Mouse (Mus musculus) adrenal gland, postnatal 14 days (tissue): ENCODE measurements around the gene Wnt10b. TPM values are rescaled to one million over a fixed set of nuclear protein-coding genes. Genes with fewer than 3 reads are reported as not detected.

Experiments used
- DNase-seq: peaks from one replicate; pipeline ENCODE4 v3.0.0; 2021; ENCODE audit warnings: mixed read lengths
- total RNA-seq: library from RNA; stranded (reverse); gene quantifications from 2 replicates; pipeline ENCODE4 v1.2.3, GENCODE M21; 2021

Wnt10b gene
- total RNA-seq, 1 experiment from 2014 or later: 0.48 TPM

DNA sequence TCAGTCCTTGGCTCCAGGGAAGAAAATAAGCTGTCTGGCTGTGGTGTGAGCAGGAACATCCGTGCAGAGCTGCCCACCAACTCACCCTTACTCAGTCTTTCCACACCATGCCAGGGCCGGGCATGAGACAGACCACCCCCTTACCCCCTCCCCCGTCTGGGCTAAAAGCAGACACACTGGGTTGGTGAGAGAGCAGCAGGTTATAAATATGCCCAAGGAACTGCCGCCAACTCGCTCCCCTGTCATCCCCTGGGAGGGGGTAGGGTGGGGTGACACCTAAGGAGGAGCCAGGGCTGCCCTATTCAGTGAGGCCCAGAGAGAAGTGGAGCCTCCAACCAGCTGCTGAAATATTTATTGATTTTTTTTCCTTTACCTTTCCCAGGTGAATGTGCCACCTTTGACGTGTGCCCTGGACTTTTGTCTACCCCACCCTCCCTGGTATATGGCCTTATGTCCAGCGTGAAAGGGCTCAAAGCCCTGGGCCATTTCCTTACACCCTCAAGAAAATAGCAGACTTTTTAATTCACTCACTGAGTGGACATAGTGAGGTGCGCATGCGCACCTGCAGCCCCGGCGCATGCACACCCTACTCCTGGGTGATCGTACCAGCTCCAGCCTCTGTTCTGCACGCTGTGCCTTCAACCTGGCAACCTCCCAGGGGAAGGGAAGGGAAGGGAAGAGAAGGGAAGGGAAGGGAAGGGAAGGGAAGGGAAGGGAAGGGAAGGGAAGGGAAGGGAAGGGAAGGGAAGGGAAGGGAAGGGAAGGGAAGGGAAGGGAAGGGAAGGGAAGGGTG, 19.0 kb upstream of the Wnt10b start:
- no peak for DNase-seq

DNA sequence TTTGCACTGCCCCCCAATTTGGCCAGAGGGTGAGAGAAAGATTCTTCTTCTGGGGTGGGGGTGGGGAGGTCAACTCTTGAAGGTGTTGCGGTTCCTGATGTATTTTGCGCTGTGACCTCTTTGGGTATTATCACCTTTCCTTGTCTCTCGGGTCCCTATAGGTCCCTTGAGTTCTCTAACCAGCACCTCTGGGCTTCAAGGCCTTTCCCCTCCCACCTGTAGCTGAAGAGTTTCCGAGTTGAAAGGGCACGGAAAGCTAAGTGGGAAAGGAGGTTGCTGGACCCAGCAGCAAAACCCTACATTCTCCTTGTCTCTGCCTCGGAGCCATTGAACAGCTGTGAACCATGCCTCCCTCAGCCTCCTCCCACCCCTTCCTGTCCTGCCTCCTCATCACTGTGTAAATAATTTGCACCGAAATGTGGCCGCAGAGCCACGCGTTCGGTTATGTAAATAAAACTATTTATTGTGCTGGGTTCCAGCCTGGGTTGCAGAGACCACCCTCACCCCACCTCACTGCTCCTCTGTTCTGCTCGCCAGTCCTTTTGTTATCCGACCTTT, 15.3 kb upstream of the Wnt10b start:
- DNase-seq: no peak

DNA sequence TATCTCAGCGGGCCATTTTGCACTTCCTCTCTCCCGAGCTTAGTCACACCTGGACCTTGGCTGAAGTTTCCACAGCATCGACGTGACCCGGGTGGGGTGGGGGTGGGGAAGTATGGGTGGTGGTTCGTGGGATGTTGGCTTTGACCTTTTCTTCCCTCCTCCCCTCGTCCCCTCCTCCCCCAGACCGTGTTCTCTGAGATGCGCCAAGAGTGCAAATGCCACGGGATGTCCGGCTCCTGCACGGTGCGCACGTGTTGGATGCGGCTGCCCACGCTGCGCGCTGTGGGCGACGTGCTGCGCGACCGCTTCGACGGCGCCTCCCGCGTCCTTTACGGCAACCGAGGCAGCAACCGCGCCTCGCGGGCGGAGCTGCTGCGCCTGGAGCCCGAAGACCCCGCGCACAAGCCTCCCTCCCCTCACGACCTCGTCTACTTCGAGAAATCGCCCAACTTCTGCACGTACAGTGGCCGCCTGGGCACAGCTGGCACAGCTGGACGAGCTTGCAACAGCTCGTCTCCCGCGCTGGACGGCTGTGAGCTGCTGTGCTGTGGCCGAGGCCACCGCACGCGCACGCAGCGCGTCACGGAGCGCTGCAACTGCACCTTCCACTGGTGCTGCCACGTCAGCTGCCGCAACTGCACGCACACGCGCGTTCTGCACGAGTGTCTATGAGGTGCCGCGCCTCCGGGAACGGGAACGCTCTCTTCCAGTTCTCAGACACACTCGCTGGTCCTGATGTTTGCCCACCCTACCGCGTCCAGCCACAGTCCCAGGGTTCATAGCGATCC, 14.5 kb upstream of the Wnt10b start:
- no peak for DNase-seq

DNA sequence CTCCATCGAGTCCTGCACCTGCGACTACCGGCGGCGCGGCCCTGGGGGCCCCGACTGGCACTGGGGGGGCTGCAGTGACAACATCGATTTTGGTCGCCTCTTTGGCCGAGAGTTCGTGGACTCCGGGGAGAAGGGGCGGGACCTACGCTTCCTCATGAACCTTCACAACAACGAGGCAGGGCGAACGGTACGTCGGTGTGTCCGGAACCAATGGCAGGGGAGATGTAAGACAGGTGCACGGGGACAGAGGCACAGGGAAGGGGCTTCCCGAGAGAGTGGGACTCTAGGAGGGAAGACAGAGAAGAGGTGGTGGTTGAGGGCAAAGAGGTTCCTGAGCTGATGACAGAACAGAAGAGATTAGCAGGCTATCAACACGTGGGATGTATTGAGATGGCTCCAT, 13.8 kb upstream of the Wnt10b start:
- peak; percentile 2 for DNase-seq

DNA sequence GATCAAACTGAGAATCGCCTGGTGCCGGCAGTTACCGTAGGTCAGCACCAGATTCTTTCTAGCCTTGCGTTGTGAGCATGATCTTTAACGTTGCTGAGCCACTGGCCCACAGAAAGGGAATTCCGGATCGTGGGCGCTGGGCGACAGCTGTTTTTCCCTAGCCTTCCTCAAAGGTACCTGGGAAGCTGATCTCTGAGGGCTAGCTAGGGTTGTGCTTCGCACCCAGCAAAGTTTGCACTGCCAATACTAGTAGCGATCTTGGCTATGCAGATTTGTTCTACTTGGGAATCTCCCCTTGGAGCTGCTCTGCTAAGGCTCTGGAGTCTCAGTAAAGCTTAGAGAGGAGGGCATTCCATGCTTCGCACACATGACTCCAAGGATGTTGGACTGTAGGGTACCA, 13.3 kb upstream of the Wnt10b start:
- peak; percentile 3 for DNase-seq

DNA sequence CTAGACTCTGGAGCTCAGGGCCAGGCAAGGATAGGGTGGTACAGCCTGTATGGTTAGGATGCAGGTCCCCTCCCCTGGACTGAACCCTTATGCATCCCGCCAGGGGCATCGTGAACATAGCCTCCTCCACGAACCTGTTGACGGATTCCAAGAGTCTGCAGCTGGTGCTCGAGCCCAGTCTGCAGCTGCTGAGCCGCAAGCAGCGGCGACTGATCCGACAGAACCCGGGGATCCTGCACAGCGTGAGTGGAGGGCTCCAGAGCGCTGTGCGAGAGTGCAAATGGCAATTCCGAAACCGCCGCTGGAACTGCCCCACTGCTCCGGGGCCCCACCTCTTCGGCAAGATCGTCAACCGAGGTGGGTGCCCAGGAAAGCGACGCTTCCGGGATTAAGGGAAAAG, 12.8 kb upstream of the Wnt10b start:
- peak; percentile 17 for DNase-seq

DNA sequence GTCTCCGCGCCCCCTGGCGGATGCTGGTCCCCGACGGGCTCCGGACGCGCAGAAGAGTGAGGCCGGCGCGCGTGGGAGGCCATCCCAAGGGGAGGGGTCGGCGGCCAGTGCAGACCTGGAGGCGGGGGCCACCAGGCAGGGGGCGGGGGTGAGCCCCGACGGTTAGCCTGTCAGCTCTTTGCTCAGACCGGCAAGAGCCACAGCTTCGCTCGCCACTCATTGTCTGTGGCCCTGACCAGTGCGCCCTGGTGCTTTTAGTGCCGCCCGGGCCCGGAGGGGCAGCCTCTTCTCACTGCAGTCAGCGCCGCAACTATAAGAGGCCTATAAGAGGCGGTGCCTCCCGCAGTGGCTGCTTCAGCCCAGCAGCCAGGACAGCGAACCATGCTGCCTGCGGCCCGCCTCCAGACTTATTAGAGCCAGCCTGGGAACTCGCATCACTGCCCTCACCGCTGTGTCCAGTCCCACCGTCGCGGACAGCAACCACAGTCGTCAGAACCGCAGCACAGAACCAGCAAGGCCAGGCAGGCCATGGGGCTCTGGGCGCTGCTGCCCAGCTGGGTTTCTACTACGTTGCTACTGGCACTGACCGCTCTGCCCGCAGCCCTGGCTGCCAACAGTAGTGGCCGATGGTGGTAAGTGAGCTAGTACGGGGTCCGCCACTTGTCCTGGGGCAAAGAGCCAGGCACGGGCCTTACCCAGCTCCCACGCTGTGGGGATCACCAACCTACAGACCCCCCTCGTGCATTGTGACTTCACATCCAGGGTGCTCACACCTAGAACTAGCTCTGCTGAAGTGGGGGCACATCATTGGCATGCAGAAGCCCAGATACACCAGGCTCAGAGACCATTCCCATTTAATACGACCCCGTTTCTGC, 11.9 kb upstream of the Wnt10b start, which contains the start of gene Wnt1:
TSS of gene Wnt1 (plus strand) at position 197 of the 875 bp plus-strand sequence.
- peak; percentile 70 for DNase-seq

DNA sequence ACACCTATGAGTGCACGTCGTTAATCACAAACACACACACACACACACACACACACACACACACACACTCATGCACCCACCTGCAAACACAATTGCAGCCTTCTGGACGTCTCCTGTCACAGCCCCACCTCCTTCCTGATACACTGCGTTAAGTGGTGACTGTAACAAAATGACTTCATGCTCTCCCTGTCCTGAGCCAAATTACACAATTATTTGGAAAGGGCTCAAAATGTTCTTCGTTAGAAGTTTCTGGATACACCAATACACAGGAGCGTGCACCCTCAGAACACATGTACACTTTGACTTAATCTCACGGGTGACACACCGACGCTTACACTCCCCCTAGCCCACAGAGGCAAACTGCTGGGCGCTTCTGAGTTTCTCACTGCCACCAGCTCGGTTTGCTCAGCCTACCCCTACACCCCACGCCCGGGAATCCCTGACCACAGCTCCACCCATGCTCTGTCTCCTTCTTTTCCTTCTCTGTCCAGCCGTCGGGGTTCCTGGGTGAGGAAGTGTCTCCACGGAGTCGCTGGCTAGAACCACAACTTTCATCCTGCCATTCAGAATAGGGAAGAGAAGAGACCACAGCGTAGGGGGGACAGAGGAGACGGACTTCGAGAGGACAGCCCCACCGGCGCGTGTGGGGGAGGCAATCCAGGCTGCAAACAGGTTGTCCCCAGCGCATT, 11.2 kb upstream of the Wnt10b start:
- DNase-seq: no peak

DNA sequence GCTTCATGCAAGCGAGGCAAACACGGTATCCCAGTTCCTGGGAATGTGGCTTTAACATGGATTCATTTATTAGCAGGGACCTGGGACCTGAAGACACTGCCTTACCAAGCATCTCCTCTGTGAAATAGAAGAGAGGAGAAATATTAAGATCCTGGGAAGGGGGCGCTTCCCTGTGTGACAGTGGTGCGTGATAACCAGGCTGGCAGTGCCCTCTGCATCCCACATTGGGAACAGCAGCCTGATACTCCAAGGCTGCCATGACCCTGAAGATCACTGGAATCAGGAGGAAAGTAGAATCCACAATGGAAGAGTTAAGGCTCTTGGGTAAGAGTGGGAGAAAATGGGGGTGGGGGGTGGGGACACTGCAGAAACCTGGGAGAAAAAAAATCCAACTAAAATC, 10.0 kb upstream of the Wnt10b start:
- no peak for DNase-seq

DNA sequence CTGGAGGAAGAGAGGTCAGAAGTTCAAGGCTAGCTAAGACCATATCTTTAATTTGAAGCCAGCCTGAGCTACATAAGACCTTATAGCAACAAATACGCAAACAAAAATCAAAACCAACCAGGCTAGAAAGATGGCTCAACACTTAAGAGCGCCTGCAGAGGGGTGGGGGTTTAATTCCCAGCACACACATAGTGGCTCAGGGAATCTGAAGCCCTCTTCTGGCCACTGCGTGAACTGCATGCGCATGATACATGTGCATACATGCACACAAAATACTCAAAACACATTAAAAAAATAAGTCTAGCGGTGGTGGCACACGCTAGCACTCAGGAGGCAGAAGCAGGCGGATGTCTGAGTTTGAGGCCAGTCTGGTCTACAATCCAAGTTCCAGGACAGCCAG, 7.8 kb upstream of the Wnt10b start:
- no peak for DNase-seq

DNA sequence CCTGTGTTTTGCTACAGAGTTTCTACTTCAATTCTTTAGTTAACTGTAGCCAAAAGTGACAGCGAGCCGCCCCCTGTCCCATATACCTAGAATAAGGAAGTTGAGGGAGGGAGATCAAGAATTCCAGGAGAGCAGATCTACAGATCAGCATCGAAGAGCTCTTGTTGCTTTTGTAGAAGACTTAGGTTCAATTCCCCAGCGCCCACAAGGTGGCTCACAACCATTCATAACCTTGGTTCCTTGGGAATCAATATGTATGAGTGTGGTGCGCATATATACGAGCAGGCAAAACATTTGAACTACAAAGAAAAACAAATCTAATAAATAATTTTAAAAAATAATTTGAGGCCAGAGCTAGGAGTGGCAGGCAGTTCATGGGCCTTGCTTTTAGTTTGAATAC, 3.2 kb upstream of the Wnt10b start:
- DNase-seq: no peak

DNA sequence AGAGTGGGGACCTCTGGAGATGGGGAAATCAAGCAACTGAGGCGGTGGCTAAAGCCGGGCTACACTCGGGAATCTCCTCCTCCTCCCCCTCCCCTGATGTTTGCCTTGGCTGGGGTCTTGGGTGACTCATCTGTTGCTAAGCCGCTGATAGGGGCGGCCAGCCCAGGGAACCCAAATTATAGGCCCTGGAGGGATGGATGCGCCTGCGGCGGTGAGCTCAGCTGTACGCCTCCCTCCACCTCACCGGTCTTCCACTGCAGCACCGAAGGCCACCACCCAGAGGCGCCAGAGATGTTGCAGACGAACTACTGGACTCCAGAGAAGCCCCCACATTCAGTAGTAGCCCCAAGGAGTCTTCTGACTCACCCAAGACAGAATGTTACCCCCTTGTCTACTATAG, 2.6 kb upstream of the Wnt10b start:
- peak; percentile 66 for DNase-seq

DNA sequence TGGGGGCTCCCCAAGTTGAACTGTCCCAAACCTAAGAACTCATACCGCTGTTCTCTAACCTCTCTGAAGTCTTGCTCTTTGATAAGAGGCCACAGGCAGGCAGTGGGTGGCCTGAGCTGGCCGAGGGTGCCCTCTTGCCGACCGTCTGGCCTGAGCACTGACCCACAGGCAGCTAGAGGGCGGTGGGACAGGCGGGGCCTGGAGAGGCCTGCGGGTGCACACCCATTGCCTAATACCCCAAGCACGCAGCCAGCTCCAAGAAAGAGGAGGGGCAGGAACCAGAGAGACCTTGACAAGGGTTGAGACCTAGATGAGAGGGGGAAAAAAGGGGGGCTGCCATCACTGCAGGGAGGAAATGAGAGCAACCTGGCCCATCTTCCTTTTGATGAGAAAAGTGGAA, 2.1 kb upstream of the Wnt10b start:
- peak; percentile 50 for DNase-seq

DNA sequence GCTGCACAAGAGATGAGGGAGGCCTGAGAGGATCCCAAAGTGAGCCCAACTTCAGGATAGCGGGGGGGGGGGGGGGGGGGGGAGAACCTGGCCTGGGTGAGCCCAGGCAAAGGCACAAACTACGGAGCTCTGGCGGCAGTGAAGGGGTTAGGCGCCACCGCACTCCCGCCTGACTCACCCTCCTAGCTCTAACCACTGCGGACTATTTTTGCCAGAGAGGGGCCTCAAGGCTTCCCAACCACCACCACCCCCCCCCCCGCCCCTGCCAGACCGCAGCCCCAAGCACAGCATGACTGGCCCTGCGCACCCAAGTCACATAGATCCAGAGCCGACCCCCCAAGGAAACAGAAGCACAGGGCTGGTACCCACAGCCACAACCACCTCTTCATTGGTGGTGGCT, 856 bp upstream of the Wnt10b start:
- DNase-seq: no peak

DNA sequence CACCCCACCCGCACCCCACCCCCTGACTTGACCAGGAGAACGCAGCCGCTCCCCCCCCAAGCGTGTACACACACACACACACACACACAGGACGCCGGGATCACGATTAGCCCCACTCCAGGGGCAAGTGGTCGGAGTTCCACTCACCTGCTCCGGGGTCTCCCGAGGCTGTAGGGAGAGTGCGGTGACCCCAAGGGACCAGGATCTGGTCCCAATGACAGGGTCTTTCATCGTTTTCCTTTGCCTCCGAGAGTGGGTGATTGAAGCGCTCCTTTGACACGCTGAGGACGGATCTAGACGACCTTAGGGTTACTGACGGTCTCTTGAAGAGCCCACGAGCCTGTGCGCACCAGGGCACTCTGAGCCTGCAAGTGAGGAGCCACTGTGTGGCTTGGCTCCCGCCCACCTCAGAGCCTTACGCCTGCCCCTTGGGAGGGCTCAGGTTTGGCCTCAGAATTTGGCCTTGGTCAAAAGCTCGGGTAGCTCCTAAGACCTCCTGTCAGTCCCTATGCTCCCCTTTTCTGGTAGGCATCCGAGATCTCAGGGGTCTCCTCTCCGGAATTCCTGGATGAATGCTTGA, 331 bp upstream of the Wnt10b start:
- DNase-seq: no peak

DNA sequence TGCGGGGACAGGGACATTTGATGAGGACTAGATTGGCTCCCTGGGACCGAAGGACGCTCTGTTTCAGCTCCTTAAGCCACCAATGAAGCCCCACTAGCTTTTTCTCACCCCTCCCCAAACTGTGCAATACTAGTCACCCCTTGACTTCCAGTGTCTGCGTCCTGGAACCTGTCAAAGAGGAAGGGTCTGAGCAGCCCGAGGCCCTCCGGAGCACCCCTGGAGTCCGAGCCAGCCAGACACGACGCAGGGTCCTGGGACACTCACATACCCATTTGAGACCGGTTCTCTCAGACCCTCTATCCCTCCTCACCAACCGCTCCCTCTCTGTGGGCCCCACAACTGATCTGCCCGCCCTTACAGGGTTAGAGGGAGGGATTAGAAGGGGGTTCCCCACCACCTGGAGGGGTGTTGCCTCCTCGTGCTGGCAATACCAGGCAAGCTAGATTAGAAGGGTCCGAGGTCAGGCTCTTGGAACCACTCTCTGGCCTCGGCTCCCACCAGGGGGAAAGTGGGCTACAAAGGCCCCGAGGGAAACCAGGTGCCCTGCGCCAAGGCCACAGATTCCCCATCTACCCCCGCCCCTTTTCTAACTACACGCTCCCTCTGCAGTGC, 839 bp downstream of the Wnt10b start:
- DNase-seq: no peak

DNA sequence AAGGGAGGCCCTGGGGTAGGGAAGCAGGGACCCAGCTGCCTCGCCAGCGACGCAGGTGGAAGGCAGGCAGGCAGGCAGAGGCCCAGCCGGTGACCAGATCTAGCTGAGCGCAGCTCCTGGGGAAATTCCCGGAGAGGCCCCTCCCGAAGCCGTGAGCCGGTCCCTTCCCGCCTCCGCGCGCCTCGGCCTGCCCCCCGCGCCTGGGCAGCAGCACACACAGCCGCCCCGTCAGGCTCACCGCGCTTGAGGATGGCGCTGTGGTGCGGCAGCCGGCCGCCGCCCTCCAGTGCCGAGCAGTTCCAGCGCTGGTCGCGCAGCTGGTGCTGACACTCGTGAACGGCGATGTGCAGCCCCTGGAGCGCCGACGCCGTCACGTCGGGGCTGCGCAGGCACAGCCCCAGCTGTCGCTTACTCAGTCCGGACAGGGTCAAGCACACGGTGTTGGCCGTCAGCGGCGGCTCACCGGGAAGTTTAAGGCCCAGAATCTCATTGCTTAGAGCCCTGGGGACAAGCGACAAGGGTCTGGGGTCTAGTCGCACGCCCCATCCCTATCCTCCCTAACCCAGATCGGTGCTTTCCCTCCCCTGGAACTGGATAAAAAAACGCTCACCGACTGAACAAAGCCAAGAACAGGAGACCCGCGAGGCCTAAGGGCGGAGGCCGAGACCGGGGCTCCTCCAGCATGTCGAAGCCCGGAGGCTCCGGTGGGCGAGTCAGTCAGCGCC, 1.5 kb downstream of the Wnt10b start:
- peak; percentile 50 for DNase-seq

DNA sequence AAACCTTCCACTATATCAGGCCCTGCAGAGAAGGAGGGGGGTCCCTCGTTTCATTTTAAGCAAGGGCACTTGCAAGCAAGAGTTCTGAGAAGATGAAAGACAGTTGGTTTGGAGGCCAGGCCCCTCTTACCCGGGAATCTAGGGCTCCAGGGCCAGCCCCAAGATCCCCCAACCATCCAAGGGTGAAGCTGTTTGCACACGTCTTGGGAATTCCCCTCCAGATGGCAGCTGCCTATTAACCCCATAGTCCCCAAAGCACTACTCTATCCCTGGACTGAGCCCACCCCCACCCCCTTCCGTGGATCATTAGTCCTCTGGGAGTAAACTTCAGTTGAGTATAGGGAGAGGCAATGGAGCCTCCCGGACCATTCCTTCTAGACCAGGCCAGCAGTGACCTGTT, 2.4 kb downstream of the Wnt10b start:
- no peak for DNase-seq

DNA sequence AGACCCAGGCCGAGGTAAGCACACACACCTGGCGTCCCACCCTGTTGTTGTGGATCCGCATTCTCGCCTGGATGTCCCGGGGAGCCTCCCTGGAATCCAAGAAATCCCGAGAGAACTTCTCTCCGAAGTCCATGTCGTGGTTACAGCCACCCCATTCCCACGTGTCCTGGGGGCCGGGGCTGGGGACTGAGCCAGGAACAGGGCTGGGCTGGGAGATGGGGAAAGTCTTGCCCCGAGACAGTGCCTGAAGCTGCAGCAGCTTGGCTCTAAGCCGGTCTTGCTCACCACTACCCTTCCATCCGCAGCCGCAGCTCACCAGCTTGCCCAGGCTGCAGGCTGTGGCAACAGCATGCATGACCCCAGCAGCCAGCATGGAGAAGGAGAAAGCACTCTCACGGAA, 3.9 kb downstream of the Wnt10b start:
- DNase-seq: no peak
